Mouse (Mus musculus) ovary, postnatal 10 days (tissue): Measurements from ENCODE around the gene Ifitm6.
"Not testable (repeated sequence)": the region's sequence is repeated elsewhere in the genome, so short reads cannot be mapped to it uniquely, and the experiment has no call there.

Experiments
- DNase-seq: peaks from one replicate; pipeline ENCODE4 v3.0.0; 2022; ENCODE audit warnings: low spot score

Ifitm6 gene

GRCm38 (mm10) chr7:140971479-140972171, 46.1 kb downstream of the Ifitm6 start:
- no peak for DNase-seq

- DNase-seq, result no peak
These were observed 46.8 kb downstream of the Ifitm6 start for GRCm38 (mm10) chr7:140970931-140971330.

GRCm38 (mm10) chr7:140968710-140969109, 49.0 kb downstream of the Ifitm6 start:
- not testable (repeated sequence) for DNase-seq

- no peak for DNase-seq
These were observed 49.7 kb downstream of the Ifitm6 start for GRCm38 (mm10) chr7:140967862-140968591.

- DNase-seq, result no peak
These were observed 50.8 kb downstream of the Ifitm6 start, which contains the start of gene Ifitm1 for GRCm38 (mm10) chr7:140966921-140967320. Gene Ifitm1 (plus strand): TSS chr7:140967221.
